Mouse (Mus musculus) liver, embryonic 15.5 days (tissue): ENCODE data around the gene Dgki. TPM values are rescaled to one million over a fixed set of nuclear protein-coding genes. Genes with fewer than 3 reads are reported as not detected.
A peak's percentile ranks its signal among the peaks of the same experiment; 100 is the strongest.

Source experiments
- ATAC-seq: fragments of 200-750 bp; cut with Nextera tagmentation; 2 replicates; pipeline ENCODE4 v1.8.0; 2017; ENCODE audit warnings: moderate number of reproducible peaks, mild to moderate bottlenecking, moderate library complexity; ENCODE audit not compliant: insufficient read depth
- H3K27ac ChIP-seq: fragments of 300-500 bp; sonication (generic); replicated peaks from 2 replicates; pipeline ENCODE4 v1.5.1; 2015; ENCODE audit warnings: mild to moderate bottlenecking, inconsistent platforms
- H3K27me3 ChIP-seq: fragments of 300-500 bp; sonication (generic); 2 replicates; pipeline ENCODE4 v1.6.1; 2015; ENCODE audit warnings: mild to moderate bottlenecking, inconsistent platforms
- H3K36me3 ChIP-seq: fragments of 300-500 bp; sonication (generic); replicated peaks from 2 replicates; pipeline ENCODE4 v1.6.1; 2015; ENCODE audit warnings: moderate library complexity, mild to moderate bottlenecking, inconsistent platforms
- H3K4me1 ChIP-seq: fragments of 300-500 bp; sonication (generic); replicated peaks from 2 replicates; pipeline ENCODE4 v1.6.1; 2015; ENCODE audit warnings: inconsistent platforms
- H3K4me2 ChIP-seq: fragments of 300-500 bp; sonication (generic); 2 replicates; pipeline ENCODE4 v1.6.1; 2015; ENCODE audit warnings: moderate library complexity, mild to moderate bottlenecking, inconsistent platforms
- H3K4me3 ChIP-seq: fragments of 300-500 bp; sonication (generic); replicated peaks from 2 replicates; pipeline ENCODE4 v1.5.1; 2015; ENCODE audit warnings: mild to moderate bottlenecking, inconsistent platforms
- H3K9ac ChIP-seq: fragments of 300-500 bp; sonication (generic); 2 replicates; pipeline ENCODE4 v1.6.1; 2015; ENCODE audit warnings: moderate library complexity, mild to moderate bottlenecking, inconsistent platforms
- H3K9me3 ChIP-seq: fragments of 300-500 bp; sonication (generic); replicated peaks from 2 replicates; pipeline ENCODE4 v1.6.1; 2016; ENCODE audit warnings: inconsistent platforms
- WGBS: fragments of 180-500 bp; shearing (Covaris S2); methylation state at CpG from one replicate; pipeline ENCODE4 v1.1.7; 2015; ENCODE audit warnings: mixed read lengths; ENCODE audit not compliant: insufficient replicate concordance; 5-methylcytosine and 5-hydroxymethylcytosine counted together
- polyA plus RNA-seq: library from polyadenylated mRNA; unstranded; fragments of >200 nt; fragmentation: Nextera tagmentation; extraction: Ambion mirVana; gene quantifications from 2 replicates; pipeline ENCODE4 v1.2.1, GENCODE M21; 2015

The Dgki gene
- polyA plus RNA-seq, 1 experiment from 2014 or later, result 0.08 TPM

DNA sequence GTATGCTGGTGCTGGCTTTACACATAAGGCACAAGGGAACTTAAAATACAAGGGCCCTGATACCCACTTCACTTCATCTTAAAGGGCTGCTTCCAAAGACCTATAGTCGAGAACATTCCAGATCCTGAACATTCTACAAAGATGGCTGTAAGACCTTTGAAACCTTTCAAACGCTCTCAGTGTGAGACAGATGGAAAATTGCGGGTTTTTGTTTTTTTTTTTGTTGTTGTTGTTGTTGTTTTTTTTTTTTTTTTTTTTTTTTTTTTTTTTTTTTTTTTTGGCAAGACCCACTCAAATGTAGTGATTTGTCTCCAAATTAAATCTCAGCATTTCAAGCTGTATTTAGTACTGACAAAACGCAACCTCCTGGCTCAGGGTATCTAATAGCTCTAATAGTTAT is 32.0 kb downstream of the Dgki start:
- ATAC-seq, result no peak
- Histone ChIP-seq H3K9ac (no peak overlapping the region), H3K27ac (no peak overlapping the region), H3K27me3 (no peaks in the 10 kb centered on the region), H3K4me3 (no peak overlapping the region), H3K36me3 (no peaks in the 10 kb centered on the region), H3K9me3 (no peaks in the 10 kb centered on the region), H3K4me1 (no peaks in the 10 kb centered on the region), H3K4me2 (no peak overlapping the region)
- WGBS, result 65% methylated on average over 4 of the region's 4 CpGs

DNA sequence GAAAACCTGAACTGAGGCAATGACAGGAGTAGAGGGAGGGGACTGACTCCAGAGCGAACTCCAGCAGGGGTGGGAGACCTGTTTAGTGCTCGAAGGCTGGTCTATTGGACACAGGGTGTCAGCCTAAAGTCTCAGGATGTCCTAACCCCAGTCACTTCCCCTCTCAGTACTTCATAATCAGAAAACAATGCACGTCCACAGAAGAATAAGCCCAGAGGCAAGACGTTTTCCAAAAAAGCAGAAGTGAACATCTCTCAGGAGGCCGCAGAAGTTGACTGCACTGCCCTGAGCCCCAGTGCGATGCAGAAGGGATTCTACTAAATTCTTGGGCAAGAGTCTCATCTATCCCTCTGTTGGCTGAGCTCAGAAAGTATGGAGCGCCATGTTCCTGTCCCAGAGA is 37.5 kb downstream of the Dgki start:
- peak; percentile 22; the same call in 1 of the 2 replicates for ATAC-seq
- no peaks in the 10 kb centered on the region for H3K9me3 ChIP-seq
- no peaks in the 10 kb centered on the region for H3K27me3 ChIP-seq
- no peak overlapping the region for H3K4me3 ChIP-seq
- 24% methylated on average over 7 of the region's 7 CpGs for WGBS
- no peaks in the 10 kb centered on the region for H3K36me3 ChIP-seq
- H3K27ac ChIP-seq, result no peak overlapping the region
- H3K9ac ChIP-seq, result no peak overlapping the region
- H3K4me2 ChIP-seq, result no peak overlapping the region
- H3K4me1 ChIP-seq, result no peaks in the 10 kb centered on the region

DNA sequence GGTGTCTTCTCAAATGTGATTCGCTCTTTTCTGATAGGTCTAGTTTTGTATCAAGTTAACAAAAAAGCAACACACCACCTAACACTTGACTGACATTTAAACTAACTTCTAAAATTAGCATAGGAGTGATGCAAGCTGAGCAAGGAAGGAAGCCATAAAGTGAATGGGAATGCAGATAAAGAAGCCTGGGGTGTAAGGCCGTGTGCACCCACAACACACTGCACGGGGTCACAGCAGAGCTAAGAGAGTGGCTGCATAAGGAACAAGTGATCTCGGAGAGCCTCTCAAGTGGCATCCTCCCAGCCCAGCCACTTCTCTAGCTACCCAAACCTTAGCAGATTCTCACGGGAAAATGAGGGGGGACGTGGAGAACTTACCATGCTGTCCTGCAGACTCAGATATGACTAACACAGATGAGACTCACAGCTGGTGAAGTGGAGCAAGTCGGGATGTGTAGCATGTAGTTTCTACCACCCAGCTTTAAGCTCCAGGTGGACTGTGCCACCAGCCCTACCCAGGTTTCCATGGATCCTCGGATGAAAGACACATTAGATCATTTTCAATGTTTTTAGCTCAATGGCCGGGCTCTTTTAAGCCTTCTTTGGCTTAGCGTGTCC is 38.6 kb downstream of the Dgki start:
- Histone ChIP-seq H3K9ac (no peak overlapping the region), H3K9me3 (no peaks in the 10 kb centered on the region), H3K27me3 (no peaks in the 10 kb centered on the region), H3K36me3 (no peaks in the 10 kb centered on the region), H3K27ac (no peak overlapping the region), H3K4me2 (no peak overlapping the region), H3K4me1 (no peaks in the 10 kb centered on the region), H3K4me3 (no peak overlapping the region)
- WGBS, result 36% methylated on average over 10 of the region's 10 CpGs
- ATAC-seq, result no peak

DNA sequence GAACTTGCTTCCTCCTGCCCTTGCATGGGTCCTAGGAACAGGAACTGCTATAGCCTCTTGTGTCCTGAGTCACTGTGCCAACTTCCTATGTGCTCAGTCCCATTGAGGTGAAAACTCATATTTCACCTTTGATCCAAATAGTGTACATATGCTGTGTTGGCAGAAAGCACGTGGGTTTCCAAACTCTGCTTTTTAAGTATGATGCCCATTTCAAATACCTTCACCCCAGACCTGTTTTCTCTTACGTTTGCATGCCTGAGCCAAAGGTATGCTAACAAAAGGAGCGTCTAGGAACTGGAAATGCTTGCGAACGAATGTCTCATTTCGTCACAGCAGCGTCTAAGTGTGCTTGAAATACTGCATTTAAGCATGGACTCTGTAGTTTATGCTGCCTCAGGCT is 41.3 kb downstream of the Dgki start:
- Histone ChIP-seq H3K4me1 (no peaks in the 10 kb centered on the region), H3K4me3 (no peak overlapping the region), H3K9me3 (no peaks in the 10 kb centered on the region), H3K27ac (no peak overlapping the region), H3K27me3 (no peaks in the 10 kb centered on the region), H3K36me3 (no peaks in the 10 kb centered on the region), H3K9ac (no peak overlapping the region), H3K4me2 (no peak overlapping the region)
- 61% methylated on average over 7 of the region's 7 CpGs for WGBS
- ATAC-seq, result no peak

DNA sequence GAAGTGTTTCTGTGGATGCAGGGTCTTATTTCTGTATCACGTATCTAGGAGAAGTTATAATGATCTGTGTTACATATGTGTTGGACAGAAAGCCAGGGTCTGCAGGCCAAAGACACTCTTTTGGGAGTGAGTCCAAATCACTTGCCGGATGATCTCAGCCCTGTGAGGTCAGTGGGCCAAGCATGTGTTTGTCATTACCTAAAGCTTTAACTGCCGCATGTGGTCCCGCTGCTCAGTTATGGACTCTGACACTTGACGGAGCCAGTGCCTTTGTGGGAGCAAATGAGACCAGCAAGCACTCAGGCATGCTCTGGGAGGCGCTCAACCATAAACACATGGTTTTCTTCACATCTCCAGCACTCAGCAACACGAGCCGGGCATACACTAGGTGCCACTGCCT is 45.8 kb downstream of the Dgki start:
- 65% methylated on average over 8 of the region's 8 CpGs for WGBS
- no peaks in the 10 kb centered on the region for H3K4me1 ChIP-seq
- H3K4me3 ChIP-seq, result no peak overlapping the region
- no peaks in the 10 kb centered on the region for H3K9me3 ChIP-seq
- ATAC-seq, result no peak
- no peak overlapping the region for H3K27ac ChIP-seq
- no peaks in the 10 kb centered on the region for H3K27me3 ChIP-seq
- no peak overlapping the region for H3K9ac ChIP-seq
- no peaks in the 10 kb centered on the region for H3K36me3 ChIP-seq
- no peak overlapping the region for H3K4me2 ChIP-seq

DNA sequence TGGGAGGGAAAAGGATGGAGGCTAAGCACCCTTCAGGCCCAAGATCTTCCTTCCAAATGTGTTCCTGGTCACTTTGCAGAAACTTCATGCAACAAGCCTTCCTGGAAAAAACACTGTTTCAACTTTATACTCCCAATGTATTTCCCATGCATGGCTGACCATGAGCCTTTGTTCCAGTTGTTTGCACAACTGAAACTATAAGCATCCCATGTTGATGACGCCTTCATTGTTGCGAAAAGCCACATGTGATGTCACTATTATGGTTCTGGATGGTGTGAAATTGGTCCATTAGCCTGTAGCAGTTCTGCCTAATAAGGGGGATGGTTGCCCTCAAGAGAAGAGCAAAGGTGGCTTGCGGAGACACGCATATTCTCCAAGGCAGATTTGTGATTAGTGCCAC is 47.4 kb downstream of the Dgki start:
- Histone ChIP-seq H3K9ac (no peak overlapping the region), H3K4me3 (no peak overlapping the region), H3K9me3 (no peaks in the 10 kb centered on the region), H3K4me1 (no peaks in the 10 kb centered on the region), H3K27ac (no peak overlapping the region), H3K4me2 (no peak overlapping the region), H3K36me3 (no peaks in the 10 kb centered on the region), H3K27me3 (no peaks in the 10 kb centered on the region)
- 79% methylated on average over 4 of the region's 4 CpGs for WGBS
- ATAC-seq, result no peak

GRCm38 (mm10) chr6:37250671-37251070 is 49.3 kb downstream of the Dgki start:
- H3K27ac ChIP-seq, result no peak overlapping the region
- H3K4me2 ChIP-seq, result no peak overlapping the region
- ATAC-seq, result no peak
- no peaks in the 10 kb centered on the region for H3K9me3 ChIP-seq
- no peaks in the 10 kb centered on the region for H3K36me3 ChIP-seq
- no peak overlapping the region for H3K9ac ChIP-seq
- WGBS, result 58% methylated on average over 2 of the region's 2 CpGs
- H3K4me3 ChIP-seq, result no peak overlapping the region
- H3K4me1 ChIP-seq, result no peaks in the 10 kb centered on the region
- no peaks in the 10 kb centered on the region for H3K27me3 ChIP-seq

DNA sequence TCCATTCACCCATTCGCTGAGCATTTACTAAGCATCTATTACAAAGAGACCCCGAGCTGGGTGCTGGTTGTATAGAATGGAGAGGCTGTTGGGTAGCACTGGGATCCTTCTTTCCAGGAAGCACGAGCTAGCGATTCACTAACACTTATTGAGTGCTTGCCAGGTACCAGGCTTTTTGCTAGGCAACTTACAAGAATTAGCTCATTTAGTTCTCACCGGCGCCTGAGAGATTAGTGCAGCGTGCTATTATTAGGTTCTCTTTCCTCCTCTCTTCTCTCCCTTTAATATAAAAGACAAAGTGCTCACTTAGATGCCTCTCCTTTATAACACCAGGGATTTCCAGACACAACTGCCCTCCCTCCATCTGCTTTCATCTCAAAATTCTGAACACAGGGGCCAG is 54.2 kb downstream of the Dgki start:
- no peak for ATAC-seq
- no peak overlapping the region for H3K4me3 ChIP-seq
- no peaks in the 10 kb centered on the region for H3K9me3 ChIP-seq
- WGBS, result 73% methylated on average over 7 of the region's 7 CpGs
- no peaks in the 10 kb centered on the region for H3K36me3 ChIP-seq
- no peak overlapping the region for H3K9ac ChIP-seq
- H3K27ac ChIP-seq, result no peak overlapping the region
- H3K27me3 ChIP-seq, result no peaks in the 10 kb centered on the region
- H3K4me2 ChIP-seq, result no peak overlapping the region
- H3K4me1 ChIP-seq, result no peaks in the 10 kb centered on the region

DNA sequence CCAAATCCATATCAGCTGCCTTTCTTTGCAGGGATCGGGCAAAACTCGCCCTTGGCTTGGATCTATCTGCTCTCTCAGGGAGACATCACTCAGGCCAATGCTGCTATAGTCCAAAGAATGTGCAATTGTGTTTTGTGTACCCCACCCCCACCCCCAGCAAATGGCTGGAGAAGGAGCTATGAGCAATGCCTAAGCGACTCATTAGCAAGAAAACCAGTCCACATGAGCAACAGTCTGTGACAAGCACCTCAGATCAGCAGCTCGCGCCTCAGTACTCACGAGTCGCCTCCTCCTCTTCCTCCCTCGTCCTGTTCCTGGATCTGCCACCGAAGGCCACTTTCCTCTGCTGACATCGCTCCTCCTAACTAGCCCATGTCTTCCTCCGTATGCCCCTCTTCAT is 55.9 kb downstream of the Dgki start:
- Histone ChIP-seq H3K4me3 (no peak overlapping the region), H3K9me3 (no peaks in the 10 kb centered on the region), H3K4me2 (no peak overlapping the region), H3K4me1 (no peaks in the 10 kb centered on the region), H3K27ac (no peak overlapping the region), H3K9ac (no peak overlapping the region), H3K27me3 (no peaks in the 10 kb centered on the region), H3K36me3 (no peaks in the 10 kb centered on the region)
- no peak for ATAC-seq
- 64% methylated on average over 11 of the region's 11 CpGs for WGBS

- no peak for ATAC-seq
- Histone ChIP-seq H3K9me3 (no peaks in the 10 kb centered on the region), H3K27ac (no peak overlapping the region), H3K9ac (no peak overlapping the region), H3K4me3 (no peak overlapping the region), H3K27me3 (no peaks in the 10 kb centered on the region), H3K4me2 (no peak overlapping the region), H3K4me1 (no peaks in the 10 kb centered on the region), H3K36me3 (no peaks in the 10 kb centered on the region)
- WGBS, result 58% methylated on average over 5 of the region's 5 CpGs
Observed at GRCm38 (mm10) chr6:37242769-37243121, 57.2 kb downstream of the Dgki start.

GRCm38 (mm10) chr6:37242100-37242768 is 57.8 kb downstream of the Dgki start:
- H3K4me2 ChIP-seq, result no peak overlapping the region
- no peaks in the 10 kb centered on the region for H3K9me3 ChIP-seq
- H3K27ac ChIP-seq, result no peak overlapping the region
- no peaks in the 10 kb centered on the region for H3K36me3 ChIP-seq
- H3K9ac ChIP-seq, result no peak overlapping the region
- no peak for ATAC-seq
- no peak overlapping the region for H3K4me3 ChIP-seq
- H3K4me1 ChIP-seq, result no peaks in the 10 kb centered on the region
- 64% methylated on average over 6 of the region's 6 CpGs for whole genome bisulfite sequencing
- H3K27me3 ChIP-seq, result no peaks in the 10 kb centered on the region

- Histone ChIP-seq H3K4me1 (no peaks in the 10 kb centered on the region), H3K9me3 (no peaks in the 10 kb centered on the region), H3K4me3 (no peak overlapping the region), H3K36me3 (no peaks in the 10 kb centered on the region), H3K9ac (no peak overlapping the region), H3K27ac (no peak overlapping the region), H3K4me2 (no peak overlapping the region), H3K27me3 (no peaks in the 10 kb centered on the region)
- no peak for ATAC-seq
- 61% methylated on average over 4 of the region's 4 CpGs for WGBS
Observed at GRCm38 (mm10) chr6:37241434-37241833, 58.5 kb downstream of the Dgki start.
